Mouse (Mus musculus) embryonic facial prominence, embryonic 15.5 days (tissue): ENCODE results near the gene Uevld. TPM values are rescaled to one million over a fixed set of nuclear protein-coding genes. Genes with fewer than 3 reads are reported as not detected.

Experiments used
- polyA plus RNA-seq: library from polyadenylated mRNA; unstranded; fragments of >200 nt; fragmentation: Nextera tagmentation; extraction: Ambion mirVana; gene quantifications from 2 replicates; pipeline ENCODE4 v1.2.1, GENCODE M21; 2015

The Uevld gene
- polyA plus RNA-seq, 1 experiment from 2014 or later: 10.7 TPM

Other genes starting within 250 kb of the Uevld start
- 26.4 and 27.8 TPM in 2 replicates for gene Saal1, start 247.8 kb downstream of the Uevld start, polyA plus RNA-seq
- 0.33 and 0.91 TPM in 2 replicates for gene Saa3, start 242.8 kb downstream of the Uevld start, polyA plus RNA-seq
- not detected in 2 replicates for gene Saa4, start 225.9 kb downstream of the Uevld start, polyA plus RNA-seq
- gene Saa1, start 215.5 kb downstream of the Uevld start, polyA plus RNA-seq: 0.80 TPM in 1 of 2 replicates, not detected in the other
- gene Saa2, start 206.7 kb downstream of the Uevld start, polyA plus RNA-seq: not detected in 2 replicates
- 21.2 and 23.4 TPM in 2 replicates for gene Hps5, start 162.5 kb downstream of the Uevld start, polyA plus RNA-seq
- gene Gtf2h1, start 162.4 kb downstream of the Uevld start, polyA plus RNA-seq: 47.1 and 48.5 TPM in 2 replicates
- 1,512 and 1,560 TPM in 2 replicates for gene Ldha, start 117.1 kb downstream of the Uevld start, polyA plus RNA-seq
- gene Ldhc, start 97.3 kb downstream of the Uevld start, polyA plus RNA-seq: 0.35 TPM in 1 of 2 replicates, not detected in the other
- gene Tsg101, start 38.6 kb downstream of the Uevld start, polyA plus RNA-seq: 175 and 193 TPM in 2 replicates
- not detected in 2 replicates for gene Gm9999, start 25.1 kb upstream of the Uevld start, polyA plus RNA-seq
- gene Spty2d1, start 49.9 kb upstream of the Uevld start, polyA plus RNA-seq: 20.5 and 21.3 TPM in 2 replicates
- 20.3 and 22.3 TPM in 2 replicates for gene Tmem86a, start 92.1 kb upstream of the Uevld start, polyA plus RNA-seq
- gene Ptpn5, start 175.2 kb upstream of the Uevld start, polyA plus RNA-seq: 0.14 and 0.47 TPM in 2 replicates
- gene Mrgpra6, start 246.4 kb upstream of the Uevld start, polyA plus RNA-seq: not detected in 2 replicates